Mouse (Mus musculus) liver, adult 2 months (tissue): ENCODE measurements around the gene Ifna7.

Experiments
- CTCF ChIP-seq: fragments of 200-500 bp; IDR thresholded peaks from 2 replicates; pipeline ENCODE4 v1.5.1; 2011; ENCODE audit warnings: low read depth, low read length, control low read depth
- POLR2A ChIP-seq: fragments of 200-500 bp; IDR thresholded peaks from 2 replicates; pipeline ENCODE4 v1.6.1; 2011; ENCODE audit warnings: low read length, control low read depth; ENCODE audit not compliant: insufficient read depth; ENCODE audit errors: extremely low read depth

- TF ChIP-seq CTCF (no peak), POLR2A (no peak)
Measured at GRCm38 (mm10) chr4:88819659-88820058, 3.6 kb downstream of the Ifna7 start, which contains the start of gene Ifna11.
